Mouse (Mus musculus) T-helper 1 cell (primary cell): ENCODE results near the gene Borcs5.
"Not testable (repeated sequence)": the region's sequence is repeated elsewhere in the genome, so short reads cannot be mapped to it uniquely, and the experiment has no call there.

Source experiments
- in situ Hi-C: fragments of 300-600 bp; cut with MboI, MseI; formaldehyde crosslinking; loops from one replicate; pipeline ENCODE4 v1.15.1; 2025; ENCODE audit warnings: high pct_unique_total_duplicates

The Borcs5 gene

DNA sequence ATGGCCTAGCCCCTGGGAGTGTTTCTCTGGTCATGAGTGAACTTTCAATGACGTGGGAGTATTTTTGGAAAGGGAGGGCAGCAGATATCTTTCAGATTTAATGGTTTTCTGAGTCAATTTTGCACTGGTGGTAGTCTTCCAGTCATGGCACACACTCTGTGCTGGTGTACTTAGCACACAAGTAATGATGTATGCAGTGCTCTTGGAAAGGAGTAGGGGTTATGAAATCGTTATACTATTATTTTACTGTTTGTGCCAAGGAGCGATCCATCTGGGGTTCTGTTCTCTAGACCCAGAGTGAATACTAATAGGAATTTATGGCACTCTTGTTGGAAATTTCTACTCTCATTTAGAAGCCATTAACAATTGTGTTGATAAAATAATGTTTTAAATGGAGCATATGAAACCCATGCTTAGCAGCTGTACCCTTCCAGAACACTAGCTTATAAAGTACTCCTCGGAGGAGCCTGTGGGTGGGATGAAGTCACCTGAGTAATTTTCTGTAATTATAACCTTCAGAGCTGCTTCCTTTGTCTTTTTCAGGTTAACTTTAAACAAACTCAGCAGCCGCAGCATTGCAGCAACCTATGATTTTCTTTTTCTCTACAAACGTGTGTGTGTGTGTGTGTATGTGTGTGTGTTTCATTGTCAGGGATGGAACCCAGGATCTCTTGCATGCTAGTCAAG is 30.0 kb downstream of the Borcs5 start:
- in situ Hi-C loops = no loop called here

DNA sequence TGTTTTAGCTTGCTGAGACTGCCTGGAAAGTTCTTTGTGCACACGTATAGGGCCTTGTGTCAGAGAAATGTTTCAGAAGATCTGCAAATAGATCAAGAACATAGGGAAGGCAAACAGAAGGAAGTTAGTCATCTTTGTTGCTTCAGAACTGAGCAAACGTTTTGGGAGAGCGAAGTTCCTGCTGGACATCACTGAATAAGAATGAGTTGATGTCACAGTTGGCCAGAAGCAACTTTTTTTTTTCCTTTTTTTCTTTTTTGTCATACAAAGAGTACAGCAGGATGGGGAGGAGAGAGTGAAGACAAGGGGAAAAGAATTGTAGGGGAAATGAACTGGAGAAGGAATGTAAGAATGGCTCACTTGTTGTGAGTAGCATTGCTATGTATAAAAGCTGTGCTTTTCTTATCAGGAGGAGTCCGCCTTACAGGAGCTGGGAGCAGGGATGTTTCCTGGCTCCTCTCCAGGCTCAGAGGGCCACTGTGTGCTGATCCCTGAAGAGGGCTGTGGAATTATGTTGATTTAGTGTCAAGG is 31.6 kb downstream of the Borcs5 start:
- in situ Hi-C loops = no loop called here

- in situ Hi-C loops = not testable (repeated sequence)
Measured at GRCm38 (mm10) chr6:134673712-134674111, 34.4 kb downstream of the Borcs5 start.

DNA sequence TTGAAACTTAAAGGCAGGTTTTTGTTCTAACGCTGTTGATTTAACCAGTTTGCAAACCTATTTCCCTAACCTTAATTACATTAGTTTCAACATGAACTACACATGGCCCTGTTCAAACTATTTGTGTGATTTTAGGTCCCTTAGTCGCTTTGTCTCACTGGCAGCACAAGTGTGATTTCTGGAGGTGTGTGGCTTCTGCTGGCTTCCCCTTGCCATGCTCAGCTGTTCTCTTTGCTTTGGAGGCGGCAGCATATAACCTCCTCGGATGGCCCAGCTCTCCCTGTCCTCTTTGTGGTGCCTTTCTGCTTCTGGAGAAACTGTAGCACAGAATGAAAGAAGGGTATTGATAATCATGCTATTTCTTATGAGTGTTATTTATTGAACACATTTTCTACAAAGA is 38.2 kb downstream of the Borcs5 start:
- in situ Hi-C loops = no loop called here

- in situ Hi-C loops = no loop called here
Measured at GRCm38 (mm10) chr6:134678037-134678436, 38.7 kb downstream of the Borcs5 start.

GRCm38 (mm10) chr6:134679330-134679729 is 40.0 kb downstream of the Borcs5 start:
- in situ Hi-C loops = not testable (repeated sequence)

DNA sequence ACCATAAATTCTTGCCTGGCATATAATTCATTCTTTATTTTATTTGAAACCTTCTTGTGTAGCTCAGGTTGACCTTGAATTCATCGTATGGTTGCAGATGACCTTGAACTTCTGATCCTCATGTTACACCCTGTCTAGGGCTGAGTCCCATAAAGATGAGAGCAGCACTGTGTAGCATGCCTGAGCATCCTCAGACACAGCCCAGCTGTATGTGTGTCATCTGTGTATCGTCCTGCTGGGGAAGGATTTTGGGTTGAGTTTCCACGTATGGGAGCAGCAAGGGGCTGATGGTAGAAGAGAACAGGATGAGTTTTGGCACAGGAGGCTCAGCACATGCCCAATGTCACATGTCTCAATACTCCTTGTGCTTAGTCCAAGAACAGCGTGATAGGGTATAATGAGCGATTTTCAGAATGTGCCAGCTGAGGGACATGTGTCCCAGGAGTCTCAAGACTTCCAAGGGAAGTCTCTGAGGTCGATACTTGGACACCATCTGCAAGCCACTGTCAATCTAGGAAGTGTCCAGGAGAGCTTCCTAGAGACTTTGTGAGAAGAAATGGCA is 45.1 kb downstream of the Borcs5 start:
- in situ Hi-C loops = no loop called here

GRCm38 (mm10) chr6:134685040-134685439 is 45.7 kb downstream of the Borcs5 start:
- in situ Hi-C loops = no loop called here

DNA sequence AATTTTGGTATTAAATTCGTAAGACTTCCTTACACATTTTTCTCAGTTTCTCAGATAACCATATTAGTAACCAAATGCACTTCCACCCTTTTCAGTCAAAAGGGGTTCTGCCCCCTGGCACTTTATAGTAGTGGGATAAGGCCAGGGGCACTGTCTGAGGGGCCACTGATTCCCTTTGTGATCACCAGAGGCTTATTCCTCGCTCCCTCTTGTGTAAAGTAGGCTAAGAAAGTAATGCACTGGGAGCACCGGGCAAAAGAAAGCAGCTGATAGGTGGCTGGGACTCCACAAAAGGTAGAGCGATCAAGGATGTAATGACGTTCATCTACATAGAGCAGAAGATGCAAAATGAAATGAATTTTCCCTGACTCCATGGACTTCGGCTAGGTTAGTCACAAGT is 46.2 kb downstream of the Borcs5 start:
- in situ Hi-C loops = no loop called here

DNA sequence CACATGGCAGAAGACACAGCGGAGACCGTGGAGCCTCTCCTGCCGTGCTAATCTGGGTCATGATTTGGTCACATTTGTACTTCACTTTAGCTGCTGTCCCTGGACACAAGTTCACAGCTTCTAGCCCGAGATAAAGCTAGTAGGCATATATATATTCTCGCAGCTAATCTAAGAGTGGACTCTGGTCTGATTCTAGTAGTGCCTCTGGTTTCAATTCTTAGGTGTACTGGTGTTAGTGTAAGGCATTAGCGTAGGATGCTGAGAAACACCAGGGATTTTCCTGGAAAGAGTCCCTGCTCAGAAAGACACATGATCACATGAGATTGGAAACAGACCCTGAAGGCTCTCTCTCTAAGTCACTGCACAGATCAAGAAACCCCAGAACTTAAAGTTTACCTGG is 55.2 kb downstream of the Borcs5 start:
- in situ Hi-C loops = no loop called here

DNA sequence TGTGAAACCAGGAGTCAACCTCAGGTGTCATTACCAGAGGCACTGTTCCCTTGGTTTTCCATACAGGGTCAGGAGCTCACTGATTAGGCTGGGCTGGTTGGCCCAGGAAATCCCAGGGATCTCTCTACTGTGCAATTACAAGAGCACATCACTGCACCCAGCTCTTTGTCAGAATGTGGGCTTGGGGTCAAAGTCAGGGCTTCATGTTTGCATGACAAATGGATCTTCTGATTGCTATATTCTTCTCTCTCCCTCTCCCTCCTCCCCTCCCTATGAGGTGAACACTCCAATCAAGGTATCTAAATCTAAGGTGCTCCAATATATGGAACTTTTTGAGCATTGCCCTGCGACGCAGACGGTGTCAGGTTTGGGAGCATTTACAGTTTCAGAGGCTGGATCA is 55.7 kb downstream of the Borcs5 start:
- in situ Hi-C loops = no loop called here

GRCm38 (mm10) chr6:134695625-134696024 is 56.3 kb downstream of the Borcs5 start:
- in situ Hi-C loops = no loop called here

GRCm38 (mm10) chr6:134696146-134696545 is 56.8 kb downstream of the Borcs5 start:
- in situ Hi-C loops = no loop called here

GRCm38 (mm10) chr6:134696554-134696953 is 57.2 kb downstream of the Borcs5 start:
- in situ Hi-C loops = no loop called here

DNA sequence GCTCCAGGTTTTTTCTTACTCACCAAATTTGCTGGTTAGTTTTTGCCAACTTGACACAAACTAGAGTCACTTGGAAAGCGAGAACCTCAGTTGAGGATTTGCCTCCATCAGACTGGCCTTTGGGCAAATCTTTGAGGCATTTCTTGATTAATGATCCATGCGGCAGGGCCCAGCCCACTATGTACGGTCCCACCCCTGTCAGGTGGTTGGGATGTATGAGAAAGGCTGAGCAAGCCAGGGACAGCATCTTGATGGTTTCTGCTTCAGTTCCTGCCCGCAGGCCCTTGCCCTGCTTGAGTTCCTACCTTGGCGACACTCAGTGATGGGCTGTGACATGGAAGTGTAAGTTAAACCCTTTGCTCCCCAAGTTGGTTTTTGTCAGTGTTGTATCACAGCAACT is 58.9 kb downstream of the Borcs5 start:
- in situ Hi-C loops = no loop called here

GRCm38 (mm10) chr6:134700451-134701210 is 61.3 kb downstream of the Borcs5 start:
- in situ Hi-C loops = no loop called here

DNA sequence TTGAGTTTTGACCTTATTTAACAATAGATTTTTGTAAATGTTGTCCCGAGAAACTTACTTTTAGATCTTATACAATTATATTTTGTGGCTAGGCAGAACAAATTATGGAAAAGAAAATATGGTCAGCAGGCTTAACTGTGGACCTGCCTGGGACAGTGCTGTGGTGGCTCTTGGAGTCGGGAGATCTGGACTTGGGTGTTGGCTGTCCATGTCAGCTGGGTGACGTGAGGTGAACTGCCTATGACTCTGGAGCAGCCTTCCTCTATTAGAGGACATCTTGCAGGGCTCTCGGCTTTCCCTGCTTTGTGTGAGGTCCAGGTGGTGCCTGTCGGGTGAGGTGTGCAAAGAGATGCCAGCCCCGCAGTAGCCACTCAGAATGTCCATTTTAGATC is 61.9 kb downstream of the Borcs5 start:
- in situ Hi-C loops = no loop called here

DNA sequence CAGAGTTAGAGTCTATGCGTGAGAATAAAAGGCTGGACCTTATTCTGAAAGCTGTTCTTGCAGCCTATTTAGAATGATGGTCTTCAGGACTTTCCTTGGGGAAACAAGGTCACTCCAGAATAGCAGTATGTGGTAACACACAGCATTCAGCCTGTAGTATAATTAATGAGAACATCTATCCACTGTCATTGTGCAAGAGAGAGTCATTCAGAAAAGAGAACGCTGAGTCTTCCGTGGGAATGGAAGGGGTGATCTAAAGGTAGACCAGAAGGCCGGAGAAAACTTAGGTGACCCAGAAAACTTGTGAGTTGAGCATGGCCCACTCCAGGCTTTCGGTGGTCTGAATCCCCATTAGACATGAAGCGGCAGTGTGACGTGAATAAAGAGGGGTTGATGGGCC is 62.9 kb downstream of the Borcs5 start:
- in situ Hi-C loops = no loop called here

- in situ Hi-C loops = no loop called here
Measured at GRCm38 (mm10) chr6:134703053-134703690, 63.9 kb downstream of the Borcs5 start.

DNA sequence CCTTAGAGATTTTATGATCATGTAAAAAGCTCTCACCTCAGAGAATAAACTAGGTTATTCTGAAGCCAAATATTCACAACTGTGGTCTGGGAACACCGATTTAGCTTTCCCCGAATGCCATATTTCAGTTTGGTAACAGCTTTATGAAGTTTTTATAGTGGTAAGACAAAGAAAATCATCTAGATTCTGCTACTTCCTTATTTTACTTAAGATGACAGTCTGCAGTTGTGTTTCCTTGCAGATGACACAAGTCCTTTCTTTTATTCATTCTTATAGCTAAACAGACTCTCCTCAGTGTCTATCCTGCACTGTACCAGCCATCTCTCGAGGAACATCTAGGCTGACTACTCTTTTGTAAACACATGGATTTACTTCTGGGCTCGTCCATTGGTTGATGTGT is 67.2 kb downstream of the Borcs5 start:
- in situ Hi-C loops = no loop called here

- in situ Hi-C loops = no loop called here
Measured at GRCm38 (mm10) chr6:134710020-134710419, 70.7 kb downstream of the Borcs5 start.

DNA sequence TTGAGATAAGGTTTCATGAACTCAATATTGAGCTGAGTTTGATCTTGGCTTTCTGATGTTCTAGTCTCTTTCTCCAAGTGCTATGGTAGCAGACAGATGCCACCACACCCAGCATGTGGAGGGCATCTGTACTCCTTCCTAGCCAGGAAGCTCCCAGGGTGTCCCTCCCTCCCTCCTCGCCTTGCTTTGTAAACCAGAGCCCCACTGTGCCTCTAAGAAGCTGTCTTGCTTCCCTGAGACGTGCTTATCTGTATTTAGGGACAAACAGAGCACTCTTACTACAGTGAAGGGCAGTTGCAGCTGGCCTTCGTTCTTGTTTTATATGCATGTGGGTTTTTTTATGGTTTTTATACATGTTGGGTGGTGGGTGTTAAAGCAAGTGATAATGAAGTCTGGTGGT is 74.0 kb downstream of the Borcs5 start:
- in situ Hi-C loops = no loop called here
